Mouse (Mus musculus): ENCODE results near the gene Podxl2. TPM values are rescaled to one million over a fixed set of nuclear protein-coding genes. Genes with fewer than 3 reads are reported as not detected.

Gene Podxl2
- polyA plus RNA-seq, 1 experiment from 2014 or later, result 595 TPM

DNA sequence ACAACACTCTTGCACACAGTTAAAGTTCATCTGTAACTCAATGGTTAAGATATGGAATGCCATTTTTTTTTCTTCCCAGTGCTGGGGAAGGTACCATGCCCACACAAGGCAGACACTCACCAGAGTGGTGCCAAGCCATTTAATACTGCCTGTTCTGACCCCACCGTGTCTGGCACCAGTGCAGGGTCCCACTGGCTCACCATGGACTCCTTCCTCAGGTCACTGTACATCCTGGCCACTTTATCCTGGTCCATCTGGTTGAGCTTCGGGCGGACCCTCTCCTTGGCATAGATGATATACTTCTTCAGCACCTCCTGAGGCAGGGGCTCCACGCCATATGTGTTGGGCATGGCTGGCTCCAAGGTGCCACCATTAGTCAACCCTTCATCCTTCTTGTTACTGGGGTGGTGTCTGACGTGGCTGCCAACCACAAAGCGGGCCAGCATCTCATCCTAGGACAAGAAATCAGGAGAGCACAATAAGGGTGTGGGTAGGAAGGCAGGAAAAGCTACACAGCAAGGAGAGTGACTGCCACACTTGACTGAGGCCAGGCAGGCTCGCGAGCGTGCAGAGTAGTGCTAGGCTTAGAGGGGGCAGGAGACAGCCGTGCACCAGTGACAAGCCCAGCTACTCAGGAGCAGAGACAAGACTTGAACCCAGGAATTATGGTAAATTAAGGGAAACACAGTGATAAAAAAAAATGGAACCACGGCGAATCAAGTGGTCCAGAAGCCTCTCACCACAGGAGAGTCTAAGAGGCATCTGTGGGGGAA lies 11.0 kb upstream of the Podxl2 start:
- H3K36me3 ChIP-seq, result peaks cover 67% of the 10 kb centered on the region

GRCm38 (mm10) chr6:88884690-88885089 lies 9.8 kb upstream of the Podxl2 start:
- no peaks in the 10 kb centered on the region for H3K9me3 ChIP-seq
- no peak overlapping the region for H3K4me2 ChIP-seq
- WGBS, result 94% methylated on average over 17 of the region's 17 CpGs
- peaks cover 56% of the 10 kb centered on the region for H3K36me3 ChIP-seq
- no peaks in the 10 kb centered on the region for H3K27me3 ChIP-seq
- no peak overlapping the region for H3K27ac ChIP-seq
- ATAC-seq (ENCODE audit: low FRiP score), result no peak
- peaks cover 8% of the 10 kb centered on the region for H3K4me1 ChIP-seq (replicated peaks)
- no peak overlapping the region for H3K4me3 ChIP-seq
- no peak overlapping the region for H3K9ac ChIP-seq

More for the DNA sequence above, 11.0 kb upstream of the Podxl2 start:
- H3K4me1 ChIP-seq (replicated peaks), result peaks cover 8% of the 10 kb centered on the region
- H3K9me3 ChIP-seq, result no peaks in the 10 kb centered on the region
- H3K27ac ChIP-seq, result peak overlapping the region; percentile 61
- H3K4me3 ChIP-seq, result no peak overlapping the region
- WGBS, result 81% methylated on average over 12 of the region's 12 CpGs
- H3K27me3 ChIP-seq, result no peaks in the 10 kb centered on the region
- no peak overlapping the region for H3K4me2 ChIP-seq
- ATAC-seq (ENCODE audit: low FRiP score), result no peak
- no peak overlapping the region for H3K9ac ChIP-seq

DNA sequence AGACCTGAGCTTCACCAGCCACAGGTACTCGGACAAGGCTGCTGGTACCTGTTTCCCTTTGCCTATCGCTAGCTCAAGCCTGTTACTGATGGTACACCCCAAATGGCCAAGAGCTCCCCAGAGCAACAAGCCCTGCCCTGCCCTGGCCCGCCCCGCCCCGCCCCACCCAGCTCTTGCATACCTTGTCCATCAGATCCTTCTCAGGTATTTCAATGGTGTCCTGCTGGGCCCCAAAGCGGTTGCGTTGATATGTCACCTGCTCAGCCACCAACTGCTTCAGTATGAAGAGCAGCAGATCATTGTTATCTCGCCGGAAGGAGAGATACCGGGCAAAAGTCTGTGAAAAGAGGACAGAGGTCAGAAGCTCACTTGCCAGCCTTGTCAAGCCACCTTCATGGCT lies 9.4 kb upstream of the Podxl2 start:
- ATAC-seq (ENCODE audit: low FRiP score), result no peak
- H3K9ac ChIP-seq, result no peak overlapping the region
- peaks cover 51% of the 10 kb centered on the region for H3K36me3 ChIP-seq
- peaks cover 8% of the 10 kb centered on the region for H3K4me1 ChIP-seq (replicated peaks)
- H3K27me3 ChIP-seq, result no peaks in the 10 kb centered on the region
- no peaks in the 10 kb centered on the region for H3K9me3 ChIP-seq
- WGBS, result 98% methylated on average over 10 of the region's 10 CpGs
- H3K4me2 ChIP-seq, result no peak overlapping the region
- no peak overlapping the region for H3K4me3 ChIP-seq
- H3K27ac ChIP-seq, result no peak overlapping the region

DNA sequence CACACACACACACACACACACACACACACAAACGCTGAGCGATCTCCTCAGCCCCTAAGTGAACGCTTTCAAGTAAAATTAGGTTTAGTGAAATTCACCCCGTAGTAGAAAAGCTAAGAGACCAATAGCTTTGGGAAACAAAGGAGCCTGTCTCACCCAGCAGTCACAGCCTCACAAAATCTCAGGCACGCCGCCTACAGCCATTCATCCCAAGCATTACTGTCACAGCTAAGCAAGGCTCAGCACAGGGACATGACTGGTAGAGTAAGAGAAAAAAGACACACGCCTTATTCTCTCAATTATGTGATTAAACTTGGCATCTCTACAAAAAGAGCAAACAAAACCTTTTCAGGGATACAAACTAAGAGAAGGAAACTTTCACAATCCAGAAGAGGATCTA lies 6.5 kb upstream of the Podxl2 start:
- Histone ChIP-seq H3K4me2 (no peak overlapping the region), H3K9me3 (no peaks in the 10 kb centered on the region), H3K4me3 (no peak overlapping the region), H3K27ac (0 out of 2 replicates have a peak overlapping the region, but pooled peaks have one; percentile 25), H3K4me1 (replicated peaks) (peaks cover under 1% of the 10 kb centered on the region), H3K36me3 (peaks cover 26% of the 10 kb centered on the region), H3K27me3 (no peaks in the 10 kb centered on the region), H3K9ac (no peak overlapping the region)
- no peak for ATAC-seq (ENCODE audit: low FRiP score)
- WGBS, result 51% methylated on average over 7 of the region's 7 CpGs

GRCm38 (mm10) chr6:88879471-88879870 lies 4.6 kb upstream of the Podxl2 start:
- Histone ChIP-seq H3K4me3 (no peak overlapping the region), H3K27ac (no peak overlapping the region), H3K27me3 (no peaks in the 10 kb centered on the region), H3K4me1 (replicated peaks) (peaks cover 5% of the 10 kb centered on the region), H3K9ac (no peak overlapping the region), H3K4me2 (no peak overlapping the region), H3K9me3 (no peaks in the 10 kb centered on the region), H3K36me3 (peaks cover 11% of the 10 kb centered on the region)
- 68% methylated on average over 4 of the region's 4 CpGs for WGBS
- no peak for ATAC-seq (ENCODE audit: low FRiP score)

GRCm38 (mm10) chr6:88873965-88874867 lies 628 bp downstream of the Podxl2 start:
- H3K4me3 ChIP-seq, result peak overlapping the region; percentile 90
- ATAC-seq (ENCODE audit: low FRiP score), result peak; percentile 53
- H3K27me3 ChIP-seq, result no peaks in the 10 kb centered on the region
- H3K4me2 ChIP-seq, result peak overlapping the region; percentile 74
- H3K4me1 ChIP-seq (replicated peaks), result peaks cover 53% of the 10 kb centered on the region
- H3K9me3 ChIP-seq, result no peaks in the 10 kb centered on the region
- peak overlapping the region; percentile 98 for H3K9ac ChIP-seq
- WGBS, result 1% methylated on average over 65 of the region's 74 CpGs
- peaks cover 3% of the 10 kb centered on the region for H3K36me3 ChIP-seq
- peak overlapping the region; percentile 97 for H3K27ac ChIP-seq

- H3K36me3 ChIP-seq, result peaks cover 9% of the 10 kb centered on the region
- H3K9me3 ChIP-seq, result no peaks in the 10 kb centered on the region
- peak overlapping the region; percentile 90 for H3K4me3 ChIP-seq
- H3K4me2 ChIP-seq, result peak overlapping the region; percentile 74
- H3K27ac ChIP-seq, result peak overlapping the region; percentile 97
- no peak for ATAC-seq (ENCODE audit: low FRiP score)
- H3K4me1 ChIP-seq (replicated peaks), result peaks cover 55% of the 10 kb centered on the region
- 14% methylated on average over 7 of the region's 7 CpGs for WGBS
- H3K9ac ChIP-seq, result peak overlapping the region; percentile 98
- no peaks in the 10 kb centered on the region for H3K27me3 ChIP-seq
Observed at GRCm38 (mm10) chr6:88872811-88873210, 2.0 kb downstream of the Podxl2 start.

DNA sequence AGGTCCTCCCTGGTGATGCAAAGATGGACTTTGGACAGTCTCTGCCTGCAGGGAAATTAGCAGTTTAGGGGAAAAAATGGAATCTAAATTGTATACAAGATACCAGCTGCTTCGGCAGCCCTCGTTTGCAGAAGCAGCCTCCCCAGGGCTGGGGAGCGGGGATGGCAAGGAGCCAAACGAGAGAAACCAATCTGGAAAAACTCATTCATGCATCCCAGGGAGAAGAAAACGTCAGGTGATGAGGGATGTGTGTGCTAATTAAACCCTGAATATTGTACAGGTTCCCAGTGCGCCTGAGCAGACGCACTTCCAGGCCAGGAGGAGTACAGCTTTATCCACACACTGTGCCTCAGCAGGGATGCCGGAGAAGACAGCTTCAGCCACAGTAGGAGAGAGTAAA lies 3.3 kb downstream of the Podxl2 start:
- peak overlapping the region; percentile 98; the same call in 1 of the 2 replicates for H3K9ac ChIP-seq
- WGBS, result 21% methylated on average over 8 of the region's 8 CpGs

DNA sequence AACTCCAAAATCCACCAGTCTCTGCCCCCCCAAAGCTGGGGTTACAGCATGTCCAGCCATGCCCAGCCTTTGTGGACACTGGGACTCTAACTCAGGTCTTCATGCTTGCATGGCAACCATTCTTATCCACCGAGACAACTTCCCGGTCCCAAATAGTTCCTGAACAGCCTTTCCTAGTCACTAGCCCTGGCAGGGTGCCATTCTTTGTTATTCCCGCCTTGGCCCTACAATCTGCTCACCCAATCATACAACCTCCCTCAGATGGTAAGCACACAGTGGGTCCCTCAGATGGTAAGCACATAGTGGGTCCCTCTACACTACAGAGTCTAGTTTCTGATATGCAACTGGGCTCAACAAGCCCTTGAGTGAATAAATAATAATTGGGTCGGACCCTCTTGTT lies 4.2 kb downstream of the Podxl2 start:
- no peak for ATAC-seq (ENCODE audit: low FRiP score)
- Histone ChIP-seq H3K4me1 (replicated peaks) (peaks cover 70% of the 10 kb centered on the region), H3K27me3 (no peaks in the 10 kb centered on the region), H3K27ac (peak overlapping the region; percentile 97), H3K9me3 (no peaks in the 10 kb centered on the region), H3K4me2 (peak overlapping the region; percentile 74), H3K36me3 (peaks cover 20% of the 10 kb centered on the region), H3K9ac (no peak overlapping the region), H3K4me3 (no peak overlapping the region)
- 42% methylated on average over 4 of the region's 4 CpGs for WGBS

More for the DNA sequence above, 3.3 kb downstream of the Podxl2 start:
- Histone ChIP-seq H3K27ac (peak overlapping the region; percentile 97), H3K9me3 (no peaks in the 10 kb centered on the region), H3K27me3 (no peaks in the 10 kb centered on the region), H3K4me3 (peak overlapping the region; percentile 90), H3K36me3 (peaks cover 18% of the 10 kb centered on the region), H3K4me1 (replicated peaks) (peaks cover 62% of the 10 kb centered on the region), H3K4me2 (peak overlapping the region; percentile 74)
- peak; percentile 8; the same call in 1 of the 2 replicates for ATAC-seq (ENCODE audit: low FRiP score)

DNA sequence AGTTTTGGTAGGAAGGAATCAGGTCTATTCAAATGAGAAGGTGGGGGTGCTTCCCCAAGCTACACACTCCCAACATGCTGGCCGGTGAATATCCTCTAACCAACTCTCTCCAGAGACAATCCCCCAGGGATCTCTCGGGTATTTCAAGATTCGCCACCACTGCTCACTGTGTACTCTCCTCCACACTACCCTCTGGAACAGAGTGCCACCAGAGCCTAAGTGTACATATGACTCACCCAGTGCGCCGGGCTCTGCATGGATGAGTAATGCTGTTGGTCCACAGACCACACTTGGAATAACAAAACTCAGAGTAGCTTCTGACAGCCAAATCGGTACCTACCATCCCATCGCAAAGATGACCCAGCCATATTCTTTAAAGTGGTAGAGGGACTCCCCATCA lies 5.4 kb downstream of the Podxl2 start:
- 81% methylated on average over 7 of the region's 7 CpGs for WGBS
- peaks cover 65% of the 10 kb centered on the region for H3K4me1 ChIP-seq (replicated peaks)
- peaks cover 31% of the 10 kb centered on the region for H3K36me3 ChIP-seq
- no peaks in the 10 kb centered on the region for H3K27me3 ChIP-seq
- no peak overlapping the region for H3K4me3 ChIP-seq
- H3K9me3 ChIP-seq, result no peaks in the 10 kb centered on the region
- ATAC-seq (ENCODE audit: low FRiP score), result no peak
- H3K9ac ChIP-seq, result no peak overlapping the region
- no peak overlapping the region for H3K27ac ChIP-seq
- H3K4me2 ChIP-seq, result no peak overlapping the region

DNA sequence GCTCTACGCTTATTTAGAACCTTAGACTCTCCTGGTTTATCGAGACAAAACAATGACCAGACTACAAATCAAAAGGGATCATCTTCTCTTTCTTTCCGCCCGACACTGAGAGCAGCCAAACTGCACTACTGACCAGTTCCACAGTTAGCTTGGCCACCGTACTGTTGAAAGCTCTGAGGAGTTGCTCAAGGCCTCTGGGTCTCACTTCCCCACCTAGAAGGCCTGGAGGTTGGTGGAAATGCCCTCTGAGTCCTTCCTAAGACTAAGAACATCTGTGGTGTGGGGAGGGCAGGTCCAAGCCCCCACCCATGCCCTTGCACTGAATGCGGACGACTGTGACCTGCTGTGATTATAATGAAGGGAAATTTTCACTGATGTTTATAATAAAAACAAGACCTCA lies 9.1 kb downstream of the Podxl2 start:
- no peak overlapping the region for H3K4me2 ChIP-seq
- peaks cover 66% of the 10 kb centered on the region for H3K36me3 ChIP-seq
- H3K4me3 ChIP-seq, result no peak overlapping the region
- H3K27me3 ChIP-seq, result no peaks in the 10 kb centered on the region
- no peak for ATAC-seq (ENCODE audit: low FRiP score)
- H3K9ac ChIP-seq, result no peak overlapping the region
- no peaks in the 10 kb centered on the region for H3K9me3 ChIP-seq
- no peak overlapping the region for H3K27ac ChIP-seq
- WGBS, result 81% methylated on average over 7 of the region's 7 CpGs
- peaks cover 32% of the 10 kb centered on the region for H3K4me1 ChIP-seq (replicated peaks)

GRCm38 (mm10) chr6:88860914-88861313 lies 13.9 kb downstream of the Podxl2 start:
- Histone ChIP-seq H3K4me3 (no peak overlapping the region), H3K4me2 (no peak overlapping the region), H3K27me3 (no peaks in the 10 kb centered on the region), H3K9me3 (no peaks in the 10 kb centered on the region), H3K4me1 (replicated peaks) (peaks cover 5% of the 10 kb centered on the region; the same call in 1 of the 2 replicates), H3K9ac (no peak overlapping the region), H3K27ac (no peak overlapping the region), H3K36me3 (peaks cover 89% of the 10 kb centered on the region)
- WGBS, result 18% methylated on average over 2 of the region's 2 CpGs
- no peak for ATAC-seq (ENCODE audit: low FRiP score)
